Mouse (Mus musculus) liver, postnatal 0 days (tissue): ENCODE measurements around the gene Rbp3. TPM values are rescaled to one million over a fixed set of nuclear protein-coding genes. Genes with fewer than 3 reads are reported as not detected.

ENCODE experiments used
- ATAC-seq: fragments of 200-750 bp; cut with Nextera tagmentation; 2 replicates; pipeline ENCODE4 v1.8.0; 2017; ENCODE audit warnings: mild to moderate bottlenecking, moderate library complexity
- DNase-seq: peaks from one replicate; pipeline ENCODE4 v3.0.0-alpha.2; 2016
- H3K27ac ChIP-seq: fragments of 300-500 bp; sonication (generic); 2 replicates; pipeline ENCODE4 v1.5.1; 2014; ENCODE audit warnings: antibody characterized with exemption, moderate library complexity, mild to moderate bottlenecking, low read depth
- H3K27me3 ChIP-seq: fragments of 300-500 bp; sonication (generic); 2 replicates; pipeline ENCODE4 v1.6.1; 2014; ENCODE audit warnings: low read length, control low read depth, mixed read lengths; ENCODE audit not compliant: insufficient read depth
- H3K36me3 ChIP-seq: fragments of 300-500 bp; sonication (generic); replicated peaks from 2 replicates; pipeline ENCODE4 v1.6.1; 2014; ENCODE audit warnings: mild to moderate bottlenecking, control low read depth, low read length, moderate library complexity, mixed read lengths; ENCODE audit not compliant: insufficient read depth
- H3K4me1 ChIP-seq: fragments of 300-500 bp; sonication (generic); 2 replicates; pipeline ENCODE4 v1.6.1; 2014; ENCODE audit warnings: antibody characterized with exemption, mild to moderate bottlenecking, control low read depth; ENCODE audit not compliant: insufficient read depth
- H3K4me2 ChIP-seq: fragments of 300-500 bp; sonication (generic); 2 replicates; pipeline ENCODE4 v1.6.1; 2014; ENCODE audit warnings: low read depth, mild to moderate bottlenecking, low read length, moderate library complexity, mixed read lengths
- H3K4me3 ChIP-seq: fragments of 300-500 bp; sonication (generic); 2 replicates; pipeline ENCODE4 v1.5.1; 2014; ENCODE audit warnings: low read depth, low read length
- H3K9ac ChIP-seq: fragments of 300-500 bp; sonication (generic); replicated peaks from 2 replicates; pipeline ENCODE4 v1.6.1; 2014; ENCODE audit warnings: mild to moderate bottlenecking, moderate library complexity
- H3K9me3 ChIP-seq: fragments of 300-500 bp; sonication (generic); 2 replicates; pipeline ENCODE4 v1.6.1; 2016; ENCODE audit warnings: mild to moderate bottlenecking, control low read depth, low read length, mixed read lengths
- CTCF ChIP-seq: sonication (generic); IDR thresholded peaks from 2 replicates; pipeline ENCODE4 v1.5.1; 2016; ENCODE audit warnings: antibody characterized with exemption, low read depth
- EP300 ChIP-seq: IDR thresholded peaks from 2 replicates; pipeline ENCODE4 v1.6.1; 2016; ENCODE audit warnings: antibody characterized with exemption, low read depth, mild to moderate bottlenecking
- WGBS: fragments of 180-500 bp; shearing (Covaris S2); extraction: QIAGEN DNeasy Blood & Tissue Kit; methylation state at CpG from one replicate; pipeline ENCODE4 v1.1.7; 2014; ENCODE audit not compliant: insufficient replicate concordance; 5-methylcytosine and 5-hydroxymethylcytosine counted together
- polyA plus RNA-seq: library from polyadenylated mRNA; unstranded; fragments of >200 nt; fragmentation: Nextera tagmentation; extraction: Ambion mirVana; gene quantifications from 2 replicates; pipeline ENCODE4 v1.2.1, GENCODE M21; 2015

The Rbp3 gene
- polyA plus RNA-seq, 1 experiment from 2014 or later, result 0.05 TPM

- ATAC-seq, result no peak
- 58% methylated on average over 7 of the region's 7 CpGs for WGBS
Measured at GRCm38 (mm10) chr14:33965675-33966074, 11.9 kb downstream of the Rbp3 start.

GRCm38 (mm10) chr14:33972679-33973078, 18.9 kb downstream of the Rbp3 start:
- no peaks in the 10 kb centered on the region for H3K4me1 ChIP-seq
- no peak overlapping the region for H3K27ac ChIP-seq
- ATAC-seq (no peak), DNase-seq (no peak)
- 0 out of 2 replicates have a peak, but pooled peaks cover under 1% of the 10 kb centered on the region for H3K27me3 ChIP-seq
- H3K4me2 ChIP-seq, result no peak overlapping the region
- TF ChIP-seq CTCF, result peak; percentile 44
- TF ChIP-seq EP300, result no peak
- H3K9me3 ChIP-seq, result no peaks in the 10 kb centered on the region
- H3K36me3 ChIP-seq, result no peaks in the 10 kb centered on the region
- H3K4me3 ChIP-seq, result no peak overlapping the region
- no peak overlapping the region for H3K9ac ChIP-seq
- 41% methylated on average over 7 of the region's 7 CpGs for WGBS

More at GRCm38 (mm10) chr14:33965675-33966074, 11.9 kb downstream of the Rbp3 start:
- no peak overlapping the region for H3K9ac ChIP-seq
- no peaks in the 10 kb centered on the region for H3K27me3 ChIP-seq
- H3K4me3 ChIP-seq, result no peak overlapping the region
- H3K9me3 ChIP-seq, result no peaks in the 10 kb centered on the region
- no peak overlapping the region for H3K4me2 ChIP-seq
- H3K4me1 ChIP-seq, result no peaks in the 10 kb centered on the region
- H3K27ac ChIP-seq, result no peak overlapping the region
- TF ChIP-seq CTCF, result peak; percentile 18; the same call in 1 of the 2 replicates
- TF ChIP-seq EP300, result no peak
- DNase-seq, result no peak
- H3K36me3 ChIP-seq, result no peaks in the 10 kb centered on the region

GRCm38 (mm10) chr14:33974752-33975151, 20.9 kb downstream of the Rbp3 start:
- no peak for TF ChIP-seq EP300
- no peak for TF ChIP-seq CTCF
- no peaks in the 10 kb centered on the region for H3K9me3 ChIP-seq
- no peak overlapping the region for H3K9ac ChIP-seq
- H3K4me3 ChIP-seq, result no peak overlapping the region
- 73% methylated on average over 5 of the region's 5 CpGs for WGBS
- 0 out of 2 replicates have a peak, but pooled peaks cover 6% of the 10 kb centered on the region for H3K27me3 ChIP-seq
- H3K4me2 ChIP-seq, result no peak overlapping the region
- no peaks in the 10 kb centered on the region for H3K36me3 ChIP-seq
- H3K27ac ChIP-seq, result no peak overlapping the region
- DNase-seq, result no peak
- no peaks in the 10 kb centered on the region for H3K4me1 ChIP-seq
- no peak for ATAC-seq

GRCm38 (mm10) chr14:33977748-33978147, 23.9 kb downstream of the Rbp3 start:
- Histone ChIP-seq H3K4me1 (no peaks in the 10 kb centered on the region), H3K4me2 (no peak overlapping the region), H3K36me3 (no peaks in the 10 kb centered on the region), H3K9ac (no peak overlapping the region), H3K27ac (no peak overlapping the region), H3K9me3 (no peaks in the 10 kb centered on the region), H3K4me3 (no peak overlapping the region), H3K27me3 (0 out of 2 replicates have a peak, but pooled peaks cover 6% of the 10 kb centered on the region)
- ATAC-seq, result no peak
- DNase-seq, result no peak
- 43% methylated on average over 7 of the region's 7 CpGs for WGBS
- TF ChIP-seq EP300 (no peak), CTCF (no peak)

GRCm38 (mm10) chr14:33978604-33979059, 24.8 kb downstream of the Rbp3 start, which contains the start of gene Zfp488:
Gene Zfp488 (minus strand): TSS chr14:33978764.
- no peaks in the 10 kb centered on the region for H3K36me3 ChIP-seq
- no peak within 1 kb of the TSS for H3K4me2 ChIP-seq
- TF ChIP-seq EP300 (no peak), CTCF (no peak)
- H3K27me3 ChIP-seq, result 0 out of 2 replicates have a peak, but pooled peaks cover 6% of the 10 kb centered on the region
- DNase-seq (no peak), ATAC-seq (no peak)
- H3K9me3 ChIP-seq, result no peaks in the 10 kb centered on the region
- H3K9ac ChIP-seq, result no peak within 1 kb of the TSS
- no peak within 1 kb of the TSS for H3K27ac ChIP-seq
- no peak within 1 kb of the TSS for H3K4me3 ChIP-seq
- H3K4me1 ChIP-seq, result no peaks in the 10 kb centered on the region
- WGBS, result 4% methylated on average over 25 of the region's 25 CpGs

GRCm38 (mm10) chr14:33989201-33989600, 35.4 kb downstream of the Rbp3 start:
- H3K9me3 ChIP-seq, result no peaks in the 10 kb centered on the region
- TF ChIP-seq EP300 (no peak), CTCF (no peak)
- DNase-seq (no peak), ATAC-seq (no peak)
- H3K27ac ChIP-seq, result no peak overlapping the region
- H3K9ac ChIP-seq, result no peak overlapping the region
- H3K36me3 ChIP-seq, result no peaks in the 10 kb centered on the region
- H3K4me1 ChIP-seq, result no peaks in the 10 kb centered on the region
- no peak overlapping the region for H3K4me2 ChIP-seq
- no peak overlapping the region for H3K4me3 ChIP-seq
- H3K27me3 ChIP-seq, result no peaks in the 10 kb centered on the region
- 50% methylated on average over 3 of the region's 3 CpGs for WGBS
